Mouse (Mus musculus): Measurements from ENCODE around the gene 1700088E04Rik. TPM values are rescaled to one million over a fixed set of nuclear protein-coding genes. Genes with fewer than 3 reads are reported as not detected.

The 1700088E04Rik gene
- polyA plus RNA-seq, 1 experiment from 2014 or later, result 6.9 TPM

DNA sequence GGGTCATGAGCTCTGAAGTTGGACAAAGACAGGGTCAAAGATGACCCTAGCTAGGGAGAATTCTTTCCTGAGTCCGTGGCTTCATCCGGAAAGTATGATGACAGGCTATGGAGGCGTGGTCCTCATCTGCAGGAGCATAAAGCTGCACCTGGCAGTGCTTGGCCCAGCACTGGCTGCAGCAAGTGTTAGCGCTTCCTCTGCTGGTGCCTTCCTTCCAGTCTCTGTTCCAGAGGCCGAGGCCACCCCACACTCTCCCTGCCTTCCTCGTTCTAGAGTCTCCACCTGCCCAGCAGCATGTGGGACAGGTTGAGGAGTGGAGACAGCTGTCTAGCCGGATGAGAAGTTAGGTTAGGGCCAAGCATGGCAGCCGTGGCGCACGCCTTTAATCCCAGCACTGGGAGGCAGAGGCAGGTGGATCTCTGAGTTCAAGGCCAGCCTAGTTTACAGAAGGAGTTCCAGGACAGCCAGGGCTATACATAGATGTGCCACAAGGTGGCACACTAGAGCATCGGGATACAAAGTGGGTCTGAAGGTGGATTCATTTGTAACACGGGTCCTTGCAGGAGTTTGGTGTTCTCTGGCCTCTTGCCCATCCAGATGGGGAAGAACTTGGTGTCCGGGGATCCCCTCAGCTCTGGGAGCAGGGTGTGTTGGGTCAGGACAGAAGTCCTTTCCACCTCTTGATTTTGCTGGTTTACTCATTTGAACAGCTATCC, 14.7 kb downstream of the 1700088E04Rik start:
- Histone ChIP-seq H3K4me1 (ENCODE audit: control insufficient read depth, insufficient read depth, low read length) (no peaks in the 10 kb centered on the region), H3K9ac (ENCODE audit: low read length) (no peak overlapping the region), H3K4me3 (replicated peaks; ENCODE audit: low read length) (no peak overlapping the region), H3K27ac (ENCODE audit: low read length) (no peak overlapping the region), H3K36me3 (ENCODE audit: control insufficient read depth, insufficient read depth, low read length) (peaks cover 45% of the 10 kb centered on the region), H3K9me3 (replicated peaks; ENCODE audit: control insufficient read depth, low read length) (peaks cover 5% of the 10 kb centered on the region; the same call in 1 of the 2 replicates), H3K4me2 (ENCODE audit: low read depth, low read length) (no peak overlapping the region), H3K27me3 (ENCODE audit: control insufficient read depth, insufficient read depth, low read length) (no peaks in the 10 kb centered on the region)
- WGBS, result 79% methylated on average over 13 of the region's 13 CpGs
- ATAC-seq (ENCODE audit: insufficient read depth, low FRiP score), result no peak

DNA sequence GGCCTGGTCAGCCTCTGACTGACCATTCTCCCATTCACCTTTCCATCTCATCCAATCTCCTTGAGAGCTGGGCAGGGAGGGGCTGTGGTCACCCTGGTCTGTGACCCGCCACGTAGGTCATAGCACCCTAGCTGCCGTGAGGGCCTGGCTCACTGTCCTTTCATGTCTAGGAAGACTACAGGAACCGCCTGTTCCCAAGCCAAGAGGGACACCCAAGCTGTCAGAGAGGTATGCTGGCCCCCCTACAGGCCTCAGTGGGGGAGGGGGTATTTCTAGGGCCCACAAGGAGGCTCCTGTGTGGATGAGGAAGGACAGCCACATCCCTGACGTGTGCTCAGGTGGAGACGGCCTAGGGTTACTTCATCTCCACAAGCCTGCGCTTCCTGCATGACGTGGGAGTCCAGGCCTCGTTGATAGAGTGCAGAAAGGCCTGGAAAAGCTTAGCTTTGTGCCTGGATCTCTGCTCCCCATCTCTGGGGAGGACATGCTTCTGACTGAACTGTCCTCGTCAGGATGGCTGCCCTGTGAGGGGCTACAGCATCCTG, 16.6 kb downstream of the 1700088E04Rik start:
- no peak overlapping the region for H3K9ac ChIP-seq (ENCODE audit: low read length)
- H3K27ac ChIP-seq (ENCODE audit: low read length), result no peak overlapping the region
- H3K4me3 ChIP-seq (replicated peaks; ENCODE audit: low read length), result no peak overlapping the region
- H3K27me3 ChIP-seq (ENCODE audit: control insufficient read depth, insufficient read depth, low read length), result no peaks in the 10 kb centered on the region
- H3K4me2 ChIP-seq (ENCODE audit: low read depth, low read length), result no peak overlapping the region
- no peak for ATAC-seq (ENCODE audit: insufficient read depth, low FRiP score)
- no peaks in the 10 kb centered on the region for H3K4me1 ChIP-seq (ENCODE audit: control insufficient read depth, insufficient read depth, low read length)
- peaks cover 36% of the 10 kb centered on the region for H3K36me3 ChIP-seq (ENCODE audit: control insufficient read depth, insufficient read depth, low read length)
- WGBS, result 82% methylated on average over 10 of the region's 10 CpGs
- peaks cover 5% of the 10 kb centered on the region; the same call in 1 of the 2 replicates for H3K9me3 ChIP-seq (replicated peaks; ENCODE audit: control insufficient read depth, low read length)

DNA sequence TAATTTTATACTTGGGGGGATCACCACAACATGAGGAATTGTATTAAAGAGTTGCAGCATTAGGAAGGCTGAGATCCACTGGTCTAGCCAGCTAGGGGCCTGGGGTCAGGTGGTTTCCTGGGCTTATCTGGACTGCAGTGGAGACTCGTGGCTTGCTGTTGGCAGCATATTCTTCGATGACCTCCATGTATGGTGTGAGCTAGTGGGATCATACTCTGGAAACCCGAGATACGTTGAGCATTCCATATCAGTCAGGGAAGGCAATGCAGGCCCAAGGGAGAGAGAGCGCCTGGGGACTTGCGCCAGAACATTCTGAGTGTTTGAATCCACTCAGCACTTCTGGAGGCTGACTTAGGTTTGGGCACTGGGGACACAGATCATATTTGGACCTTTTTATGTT, 17.3 kb downstream of the 1700088E04Rik start:
- Histone ChIP-seq H3K27me3 (ENCODE audit: control insufficient read depth, insufficient read depth, low read length) (no peaks in the 10 kb centered on the region), H3K4me2 (ENCODE audit: low read depth, low read length) (no peak overlapping the region), H3K9ac (ENCODE audit: low read length) (no peak overlapping the region), H3K27ac (ENCODE audit: low read length) (no peak overlapping the region), H3K36me3 (ENCODE audit: control insufficient read depth, insufficient read depth, low read length) (peaks cover 36% of the 10 kb centered on the region), H3K4me3 (replicated peaks; ENCODE audit: low read length) (no peak overlapping the region), H3K9me3 (replicated peaks; ENCODE audit: control insufficient read depth, low read length) (peaks cover 5% of the 10 kb centered on the region; the same call in 1 of the 2 replicates), H3K4me1 (ENCODE audit: control insufficient read depth, insufficient read depth, low read length) (no peaks in the 10 kb centered on the region)
- 84% methylated on average over 6 of the region's 6 CpGs for WGBS
- ATAC-seq (ENCODE audit: insufficient read depth, low FRiP score), result no peak

DNA sequence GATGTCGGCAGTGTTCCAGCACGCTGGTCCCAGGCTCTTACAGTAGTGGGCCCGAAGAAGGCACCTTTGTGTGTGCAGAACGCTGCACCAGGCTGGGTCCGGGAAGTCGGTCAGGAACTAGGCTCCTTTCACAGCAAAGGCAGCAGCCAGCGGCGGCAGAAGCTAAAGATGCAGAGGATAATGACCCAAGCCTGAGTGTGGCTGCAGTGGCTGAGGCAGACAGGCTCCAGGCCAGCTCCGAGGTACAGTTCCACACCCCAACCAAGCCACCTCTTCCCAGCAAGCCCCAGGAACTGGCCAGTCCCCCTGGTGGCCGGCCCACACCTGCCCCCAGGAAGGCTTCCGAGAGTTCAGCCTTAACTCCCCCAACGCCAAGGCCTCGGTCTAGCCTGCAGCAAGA, 18.5 kb downstream of the 1700088E04Rik start:
- ATAC-seq (ENCODE audit: insufficient read depth, low FRiP score), result no peak
- Histone ChIP-seq H3K4me3 (replicated peaks; ENCODE audit: low read length) (no peak overlapping the region), H3K4me2 (ENCODE audit: low read depth, low read length) (no peak overlapping the region), H3K9me3 (replicated peaks; ENCODE audit: control insufficient read depth, low read length) (no peaks in the 10 kb centered on the region), H3K36me3 (ENCODE audit: control insufficient read depth, insufficient read depth, low read length) (peaks cover 33% of the 10 kb centered on the region), H3K4me1 (ENCODE audit: control insufficient read depth, insufficient read depth, low read length) (no peaks in the 10 kb centered on the region), H3K27me3 (ENCODE audit: control insufficient read depth, insufficient read depth, low read length) (no peaks in the 10 kb centered on the region), H3K9ac (ENCODE audit: low read length) (no peak overlapping the region), H3K27ac (ENCODE audit: low read length) (no peak overlapping the region)
- 84% methylated on average over 13 of the region's 13 CpGs for WGBS

DNA sequence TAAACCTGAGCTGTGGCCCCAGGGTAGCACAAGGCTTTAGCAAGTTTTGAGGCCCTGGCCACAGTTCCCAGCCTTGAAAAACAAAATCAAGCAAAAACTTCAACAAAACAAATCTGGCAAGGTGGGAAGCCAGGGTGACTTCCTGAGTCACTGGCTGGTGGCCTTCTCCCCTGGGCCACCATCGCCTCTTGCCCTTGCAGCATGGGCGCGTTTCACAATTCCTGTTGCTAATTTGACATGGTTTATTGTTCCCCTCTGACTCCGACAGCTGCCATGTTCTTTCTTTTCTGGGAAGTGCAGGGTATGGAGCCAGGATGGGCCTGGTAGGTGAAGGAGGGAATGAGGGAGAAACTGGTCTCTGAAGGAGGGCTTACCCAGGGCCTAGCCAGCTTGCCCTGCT, 18.9 kb downstream of the 1700088E04Rik start:
- Histone ChIP-seq H3K9ac (ENCODE audit: low read length) (no peak overlapping the region), H3K36me3 (ENCODE audit: control insufficient read depth, insufficient read depth, low read length) (peaks cover 29% of the 10 kb centered on the region), H3K9me3 (replicated peaks; ENCODE audit: control insufficient read depth, low read length) (no peaks in the 10 kb centered on the region), H3K27me3 (ENCODE audit: control insufficient read depth, insufficient read depth, low read length) (no peaks in the 10 kb centered on the region), H3K27ac (ENCODE audit: low read length) (no peak overlapping the region), H3K4me3 (replicated peaks; ENCODE audit: low read length) (no peak overlapping the region), H3K4me2 (ENCODE audit: low read depth, low read length) (no peak overlapping the region), H3K4me1 (ENCODE audit: control insufficient read depth, insufficient read depth, low read length) (no peaks in the 10 kb centered on the region)
- 81% methylated on average over 4 of the region's 4 CpGs for WGBS
- no peak for ATAC-seq (ENCODE audit: insufficient read depth, low FRiP score)

DNA sequence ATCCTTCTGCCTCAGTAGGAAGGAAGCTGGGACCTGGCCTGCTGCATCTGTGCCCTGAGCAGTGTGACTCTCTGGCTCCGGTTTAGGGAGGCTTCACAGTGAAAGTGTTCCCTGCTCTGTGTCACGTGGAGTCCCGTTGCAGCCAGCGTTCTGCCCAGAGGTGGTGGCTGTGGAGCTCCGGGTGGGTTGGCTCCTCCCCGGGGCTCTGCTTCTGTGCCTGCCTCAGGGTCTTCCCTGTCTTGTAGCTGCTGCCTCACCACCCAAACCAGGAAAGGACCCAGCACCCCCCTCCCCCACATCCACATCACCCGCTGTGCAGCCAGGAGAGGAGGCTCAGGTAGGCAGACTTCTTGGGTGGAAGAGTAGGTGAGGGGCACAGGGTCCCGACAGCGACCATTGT, 21.6 kb downstream of the 1700088E04Rik start:
- Histone ChIP-seq H3K36me3 (ENCODE audit: control insufficient read depth, insufficient read depth, low read length) (peaks cover 8% of the 10 kb centered on the region), H3K27me3 (ENCODE audit: control insufficient read depth, insufficient read depth, low read length) (no peaks in the 10 kb centered on the region), H3K9ac (ENCODE audit: low read length) (no peak overlapping the region), H3K27ac (ENCODE audit: low read length) (no peak overlapping the region), H3K4me3 (replicated peaks; ENCODE audit: low read length) (no peak overlapping the region), H3K4me2 (ENCODE audit: low read depth, low read length) (no peak overlapping the region), H3K9me3 (replicated peaks; ENCODE audit: control insufficient read depth, low read length) (no peaks in the 10 kb centered on the region), H3K4me1 (ENCODE audit: control insufficient read depth, insufficient read depth, low read length) (no peaks in the 10 kb centered on the region)
- ATAC-seq (ENCODE audit: insufficient read depth, low FRiP score), result no peak
- 77% methylated on average over 9 of the region's 9 CpGs for WGBS

DNA sequence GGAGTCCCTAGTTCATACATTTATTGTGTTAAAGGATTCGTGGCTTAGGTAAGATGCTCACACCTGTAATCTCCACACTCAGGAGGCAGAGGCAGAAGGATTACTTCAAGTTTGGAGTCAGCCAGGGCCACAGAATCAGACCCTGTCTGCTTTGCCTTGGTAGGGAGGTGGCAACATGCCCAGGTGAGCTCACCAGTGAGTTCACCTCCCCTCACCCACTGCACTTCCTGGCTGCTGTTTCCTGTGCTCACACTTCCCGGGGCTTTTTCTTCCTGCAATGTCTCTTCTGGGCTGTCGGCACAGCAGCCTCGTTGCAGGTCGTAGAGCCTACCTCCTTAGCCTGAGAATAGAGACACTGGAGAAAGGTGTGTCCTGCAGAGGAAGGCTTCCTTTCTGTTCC, 25.8 kb downstream of the 1700088E04Rik start:
- no peak overlapping the region for H3K9ac ChIP-seq (ENCODE audit: low read length)
- no peaks in the 10 kb centered on the region for H3K9me3 ChIP-seq (replicated peaks; ENCODE audit: control insufficient read depth, low read length)
- peaks cover 6% of the 10 kb centered on the region; the same call in 1 of the 2 replicates for H3K36me3 ChIP-seq (ENCODE audit: control insufficient read depth, insufficient read depth, low read length)
- no peak overlapping the region for H3K4me2 ChIP-seq (ENCODE audit: low read depth, low read length)
- H3K4me1 ChIP-seq (ENCODE audit: control insufficient read depth, insufficient read depth, low read length), result peaks cover 14% of the 10 kb centered on the region
- WGBS, result 60% methylated on average over 5 of the region's 5 CpGs
- no peaks in the 10 kb centered on the region for H3K27me3 ChIP-seq (ENCODE audit: control insufficient read depth, insufficient read depth, low read length)
- no peak overlapping the region for H3K27ac ChIP-seq (ENCODE audit: low read length)
- H3K4me3 ChIP-seq (replicated peaks; ENCODE audit: low read length), result no peak overlapping the region
- ATAC-seq (ENCODE audit: insufficient read depth, low FRiP score), result no peak

DNA sequence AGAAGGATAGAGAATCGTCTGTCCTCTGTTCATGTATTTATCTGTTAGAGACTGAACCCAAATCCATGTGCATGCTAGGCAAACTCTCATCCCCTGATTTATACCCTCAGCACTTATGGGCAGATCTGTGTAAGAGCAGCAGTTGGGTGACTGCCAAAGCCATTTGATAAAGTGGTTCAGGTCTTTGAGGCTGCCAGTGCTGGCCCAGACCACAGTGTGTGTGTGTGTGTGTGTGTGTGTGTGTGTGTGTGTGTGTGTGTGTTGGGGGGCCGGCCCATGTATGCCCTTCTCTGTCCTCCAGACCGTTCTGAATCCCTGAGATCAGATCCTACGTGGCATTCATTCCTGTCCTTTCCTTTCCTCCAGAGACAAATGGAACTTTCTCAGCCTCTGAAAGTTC, 29.3 kb downstream of the 1700088E04Rik start:
- H3K9me3 ChIP-seq (replicated peaks; ENCODE audit: control insufficient read depth, low read length), result no peaks in the 10 kb centered on the region
- H3K4me1 ChIP-seq (ENCODE audit: control insufficient read depth, insufficient read depth, low read length), result peaks cover 21% of the 10 kb centered on the region
- peak overlapping the region; percentile 78 for H3K4me2 ChIP-seq (ENCODE audit: low read depth, low read length)
- H3K4me3 ChIP-seq (replicated peaks; ENCODE audit: low read length), result peak overlapping the region; percentile 8; the same call in 1 of the 2 replicates
- no peaks in the 10 kb centered on the region for H3K36me3 ChIP-seq (ENCODE audit: control insufficient read depth, insufficient read depth, low read length)
- 0 out of 2 replicates have a peak overlapping the region, but pooled peaks have one; percentile 38 for H3K9ac ChIP-seq (ENCODE audit: low read length)
- ATAC-seq (ENCODE audit: insufficient read depth, low FRiP score), result no peak
- no peaks in the 10 kb centered on the region for H3K27me3 ChIP-seq (ENCODE audit: control insufficient read depth, insufficient read depth, low read length)
- peak overlapping the region; percentile 32; the same call in 1 of the 2 replicates for H3K27ac ChIP-seq (ENCODE audit: low read length)
- whole genome bisulfite sequencing, result 48% methylated on average over 4 of the region's 4 CpGs

DNA sequence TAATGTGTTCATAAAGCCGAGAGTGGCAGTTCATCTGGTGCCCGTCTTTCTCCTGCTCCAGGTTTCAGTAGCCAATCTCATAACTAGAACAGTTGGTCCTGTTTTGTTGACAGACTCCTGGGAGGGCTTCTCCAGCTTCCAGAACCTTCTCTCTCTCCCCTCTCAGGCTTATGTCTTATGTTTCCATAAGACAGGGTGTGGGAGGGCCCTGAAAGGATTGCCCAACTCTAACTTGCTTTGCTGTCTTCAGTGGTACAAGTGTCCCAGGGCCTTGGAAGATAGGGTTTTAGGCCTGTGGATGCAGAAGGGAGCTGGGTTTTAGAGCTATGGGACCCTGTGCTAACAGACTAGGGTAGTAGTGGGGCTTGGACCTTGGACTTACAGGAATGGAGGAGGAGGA, 30.5 kb downstream of the 1700088E04Rik start:
- Histone ChIP-seq H3K36me3 (ENCODE audit: control insufficient read depth, insufficient read depth, low read length) (no peaks in the 10 kb centered on the region), H3K27me3 (ENCODE audit: control insufficient read depth, insufficient read depth, low read length) (no peaks in the 10 kb centered on the region), H3K4me1 (ENCODE audit: control insufficient read depth, insufficient read depth, low read length) (peaks cover 21% of the 10 kb centered on the region), H3K9ac (ENCODE audit: low read length) (peak overlapping the region; percentile 95), H3K27ac (ENCODE audit: low read length) (peak overlapping the region; percentile 96; the same call in 1 of the 2 replicates), H3K4me3 (replicated peaks; ENCODE audit: low read length) (peak overlapping the region; percentile 91), H3K9me3 (replicated peaks; ENCODE audit: control insufficient read depth, low read length) (no peaks in the 10 kb centered on the region), H3K4me2 (ENCODE audit: low read depth, low read length) (peak overlapping the region; percentile 78)
- no peak for ATAC-seq (ENCODE audit: insufficient read depth, low FRiP score)
- WGBS, result 62% methylated on average over 2 of the region's 2 CpGs

Measured in stomach, embryonic 16.5 days (tissue).